Mouse (Mus musculus): ENCODE results near the gene Trim38.

Trim38 gene

DNA sequence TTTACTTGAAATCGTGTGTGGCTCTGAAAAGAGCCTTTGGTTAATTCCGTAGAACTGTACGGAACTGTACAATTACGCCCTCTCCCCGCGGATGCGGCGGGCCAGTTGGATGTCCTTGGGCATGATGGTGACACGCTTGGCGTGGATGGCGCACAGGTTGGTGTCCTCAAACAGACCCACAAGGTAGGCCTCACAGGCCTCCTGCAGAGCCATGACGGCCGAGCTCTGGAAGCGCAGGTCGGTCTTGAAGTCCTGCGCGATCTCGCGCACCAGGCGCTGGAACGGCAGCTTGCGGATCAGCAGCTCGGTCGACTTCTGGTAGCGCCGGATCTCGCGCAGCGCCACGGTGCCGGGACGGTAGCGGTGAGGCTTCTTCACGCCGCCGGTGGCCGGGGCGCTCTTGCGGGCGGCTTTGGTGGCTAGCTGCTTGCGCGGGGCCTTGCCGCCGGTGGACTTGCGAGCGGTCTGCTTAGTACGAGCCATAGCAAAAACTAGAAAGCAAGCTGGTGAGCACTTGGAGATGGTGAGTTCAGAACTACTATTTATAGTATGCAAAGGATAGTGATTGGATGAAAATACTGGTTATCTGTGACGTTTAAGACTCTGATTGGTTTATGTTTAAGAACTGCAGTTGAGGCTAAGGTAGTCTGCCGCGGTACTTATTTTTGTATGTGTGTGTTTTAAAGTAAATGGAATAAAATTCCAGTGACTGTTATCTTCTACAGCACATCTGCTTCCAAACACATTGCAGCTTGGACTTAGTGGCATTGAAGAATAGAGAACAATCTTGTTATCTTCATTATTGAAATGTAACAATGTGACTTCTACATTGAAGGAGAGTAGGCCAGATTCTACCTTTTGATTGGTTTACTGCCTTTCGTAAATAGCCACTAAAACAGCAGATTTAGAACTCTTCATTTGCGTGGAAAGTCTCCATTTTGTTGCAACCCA lies 7.6 kb upstream of the Trim38 start, which contains the start of gene Hist1h3a:
Gene Hist1h3a, minus strand, starts transcription at position 516 of the 951 bp plus-strand sequence.
- DNase-seq (ENCODE audit: low spot score), result peak; percentile 85

GRCm38 (mm10) chr13:23763242-23763585 lies 6.5 kb upstream of the Trim38 start:
- no peak for DNase-seq (ENCODE audit: low spot score)

GRCm38 (mm10) chr13:23763586-23764323 lies 6.0 kb upstream of the Trim38 start, which contains the start of gene Hist1h1a:
Gene Hist1h1a, plus strand, starts transcription at chr13:23763666.
- peak; percentile 94 for DNase-seq (ENCODE audit: low spot score)

- peak; percentile 55 for DNase-seq (ENCODE audit: low spot score)
These were observed 5.2 kb upstream of the Trim38 start for GRCm38 (mm10) chr13:23764324-23765171.

- DNase-seq (ENCODE audit: low spot score), result no peak
These were observed 4.6 kb upstream of the Trim38 start for GRCm38 (mm10) chr13:23765172-23765513.

- DNase-seq (ENCODE audit: low spot score), result no peak
These were observed 2.9 kb upstream of the Trim38 start for GRCm38 (mm10) chr13:23766772-23767171.

DNA sequence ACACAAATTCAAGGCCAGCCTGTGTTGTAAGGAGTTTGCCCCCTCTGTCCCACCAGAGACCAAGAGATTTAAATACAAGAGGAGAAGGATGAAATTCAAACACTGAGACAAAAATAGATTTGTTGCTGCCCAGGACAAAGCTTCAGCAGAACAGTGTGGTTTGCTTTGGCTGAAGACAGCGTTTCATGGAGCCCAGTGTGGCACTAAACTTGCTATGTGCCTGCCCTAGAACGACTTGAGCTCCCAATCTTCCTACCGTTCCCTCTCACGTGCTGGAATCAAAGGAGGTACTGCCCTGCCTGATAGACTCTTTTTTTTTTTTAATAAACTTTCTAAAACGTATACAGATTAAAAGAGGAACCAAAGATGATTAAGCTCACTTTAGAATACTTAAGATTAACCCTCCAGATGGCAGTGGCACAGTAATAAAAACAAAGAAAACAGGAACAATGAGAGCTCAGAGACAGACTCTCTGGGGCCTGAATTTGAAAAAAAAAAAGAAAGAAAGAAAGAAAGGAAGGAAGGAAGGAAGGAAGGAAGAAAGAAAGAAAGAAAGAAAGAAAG lies 797 bp upstream of the Trim38 start:
- no peak for DNase-seq (ENCODE audit: low spot score)

- DNase-seq (ENCODE audit: low spot score), result peak; percentile 83
These were observed 3.0 kb downstream of the Trim38 start for GRCm38 (mm10) chr13:23772561-23773313.

GRCm38 (mm10) chr13:23778339-23778738 lies 8.6 kb downstream of the Trim38 start:
- no peak for DNase-seq (ENCODE audit: low spot score)

GRCm38 (mm10) chr13:23779025-23779424 lies 9.3 kb downstream of the Trim38 start:
- no peak for DNase-seq (ENCODE audit: low spot score)

GRCm38 (mm10) chr13:23792520-23792919 lies 22.8 kb downstream of the Trim38 start:
- DNase-seq (ENCODE audit: low spot score), result peak; percentile 82

DNA sequence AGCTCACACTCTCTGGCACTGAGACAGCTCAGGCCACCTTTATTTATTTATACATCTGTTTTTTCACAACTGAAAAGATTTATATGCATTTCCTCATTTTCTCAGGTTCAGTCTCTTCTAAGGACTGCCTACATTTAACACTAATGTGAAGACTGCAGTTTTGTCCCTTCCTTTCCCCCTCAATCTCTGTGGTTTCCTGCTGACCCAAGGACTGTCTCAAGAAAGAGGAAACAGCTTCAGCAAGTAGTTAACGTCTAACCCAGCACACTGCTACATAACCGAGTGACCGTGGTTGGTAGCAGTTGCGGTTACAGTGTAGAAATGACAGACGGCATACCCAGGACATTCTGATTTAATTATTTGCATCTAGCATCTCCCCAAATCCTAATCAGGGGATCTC lies 29.7 kb downstream of the Trim38 start:
- no peak for DNase-seq (ENCODE audit: low spot score)

DNA sequence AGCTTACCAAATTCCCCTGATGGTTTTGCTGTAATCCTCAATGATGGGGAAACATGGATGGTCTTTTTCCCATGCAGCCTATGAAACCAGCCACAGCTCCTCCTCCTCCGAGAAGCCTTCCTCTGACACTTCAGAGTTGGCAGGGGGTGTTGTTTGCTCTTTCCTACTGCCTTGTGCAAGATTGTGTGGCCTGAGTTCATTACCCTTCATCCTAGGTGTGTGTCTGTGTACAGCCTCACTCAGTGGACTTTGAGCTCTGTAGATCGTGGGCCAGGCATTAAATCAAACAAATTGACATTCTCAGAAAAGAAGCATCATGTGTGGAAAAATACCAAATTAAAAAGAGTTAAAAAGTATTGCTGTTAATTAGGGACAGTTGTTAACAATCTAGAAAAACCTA lies 34.8 kb downstream of the Trim38 start:
- DNase-seq (ENCODE audit: low spot score), result no peak

GRCm38 (mm10) chr13:23806422-23807052 lies 36.8 kb downstream of the Trim38 start, which contains the start of gene Slc17a2:
Gene Slc17a2, plus strand, starts transcription at chr13:23806993.
- DNase-seq (ENCODE audit: low spot score), result no peak

- DNase-seq (ENCODE audit: low spot score), result peak; percentile 10
These were observed 46.4 kb downstream of the Trim38 start for GRCm38 (mm10) chr13:23816148-23816547.

GRCm38 (mm10) chr13:23820179-23820940 lies 50.6 kb downstream of the Trim38 start:
- no peak for DNase-seq (ENCODE audit: low spot score)

DNA sequence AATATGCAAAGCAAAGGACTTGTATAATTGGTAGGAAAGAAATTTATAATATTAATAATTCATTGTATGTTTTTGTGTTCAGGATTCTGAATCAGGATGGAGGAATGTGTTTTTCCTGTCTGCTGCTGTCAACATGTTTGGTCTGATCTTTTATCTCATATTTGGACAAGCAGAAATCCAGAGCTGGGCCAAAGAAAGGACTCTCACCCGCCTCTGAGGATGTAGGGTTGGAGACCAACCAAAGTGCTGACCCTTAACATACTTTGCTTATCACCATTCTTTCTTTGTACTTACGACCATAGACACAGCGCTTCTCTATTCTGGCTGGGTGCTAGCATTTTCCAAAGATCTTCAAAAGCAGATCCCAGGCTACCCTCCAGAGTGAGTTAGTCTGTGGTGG lies 52.5 kb downstream of the Trim38 start:
- no peak for DNase-seq (ENCODE audit: low spot score)

DNA sequence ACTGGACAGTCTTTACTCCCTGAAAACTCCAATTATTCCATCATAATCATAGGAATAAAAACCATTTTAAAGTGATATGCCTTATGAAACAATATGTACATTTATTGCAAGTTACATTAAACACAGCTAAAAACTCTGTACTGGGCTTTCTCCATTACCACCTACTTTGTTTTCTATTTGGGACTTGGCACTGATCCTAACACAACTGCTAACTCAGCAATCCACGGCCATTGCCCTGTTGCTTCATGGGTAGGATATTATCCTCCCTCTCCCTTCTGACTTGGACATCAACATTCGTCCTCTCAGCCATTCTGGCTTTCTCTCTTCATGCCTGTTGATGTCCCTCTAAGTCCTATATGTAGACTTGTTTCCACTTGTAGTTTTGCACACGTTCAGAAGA lies 56.9 kb downstream of the Trim38 start:
- no peak for DNase-seq (ENCODE audit: low spot score)

- peak; percentile 75 for DNase-seq (ENCODE audit: low spot score)
These were observed 63.3 kb downstream of the Trim38 start for GRCm38 (mm10) chr13:23833053-23833452.

- no peak for DNase-seq (ENCODE audit: low spot score)
These were observed 65.1 kb downstream of the Trim38 start for GRCm38 (mm10) chr13:23834836-23835235.

Measured in embryo, embryonic 10 days (tissue).